Mouse (Mus musculus) layer of hippocampus, postnatal 14 days (tissue): Measurements from ENCODE around the gene Hap1. TPM values are rescaled to one million over a fixed set of nuclear protein-coding genes. Genes with fewer than 3 reads are reported as not detected.
"Not testable (repeated sequence)": the region's sequence is repeated elsewhere in the genome, so short reads cannot be mapped to it uniquely, and the experiment has no call there.

Experiments used
- DNase-seq, 2 experiments: peaks; one replicate each; pipeline ENCODE4 v3.0.0; 2021 to 2022; ENCODE audit warnings: low spot score in 2 of 2, mixed read lengths in 1 of 2
- total RNA-seq, 2 experiments: library from RNA; stranded (reverse); gene quantifications; 2 replicates each; pipeline ENCODE4 v1.2.3; 2021

Gene Hap1
- total RNA-seq, 2 experiments from 2014 or later: 110 to 123 TPM

GRCm38 (mm10) chr11:100360175-100360574, 4.2 kb upstream of the Hap1 start:
- DNase-seq: no peak

GRCm38 (mm10) chr11:100357408-100357807, 1.5 kb upstream of the Hap1 start:
- no peak for DNase-seq

DNA sequence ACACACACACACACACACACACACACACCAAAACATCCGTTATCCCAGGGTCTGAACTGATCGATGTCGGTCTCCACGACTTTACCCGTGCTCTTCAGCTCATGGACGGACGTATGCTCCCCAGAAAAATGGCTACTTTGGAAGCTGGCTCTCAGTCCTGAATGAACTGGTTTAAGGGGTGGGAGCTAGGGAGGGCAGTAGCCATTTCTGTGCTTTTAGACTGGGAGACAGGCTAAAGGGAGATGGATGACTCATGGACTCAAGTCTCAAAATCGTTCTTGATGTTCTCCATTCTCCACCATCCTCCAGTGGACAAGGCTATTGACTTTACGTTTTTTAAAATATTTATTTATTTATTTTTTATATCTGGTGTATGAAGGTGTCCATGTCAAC, 887 bp upstream of the Hap1 start:
- DNase-seq: no peak

DNA sequence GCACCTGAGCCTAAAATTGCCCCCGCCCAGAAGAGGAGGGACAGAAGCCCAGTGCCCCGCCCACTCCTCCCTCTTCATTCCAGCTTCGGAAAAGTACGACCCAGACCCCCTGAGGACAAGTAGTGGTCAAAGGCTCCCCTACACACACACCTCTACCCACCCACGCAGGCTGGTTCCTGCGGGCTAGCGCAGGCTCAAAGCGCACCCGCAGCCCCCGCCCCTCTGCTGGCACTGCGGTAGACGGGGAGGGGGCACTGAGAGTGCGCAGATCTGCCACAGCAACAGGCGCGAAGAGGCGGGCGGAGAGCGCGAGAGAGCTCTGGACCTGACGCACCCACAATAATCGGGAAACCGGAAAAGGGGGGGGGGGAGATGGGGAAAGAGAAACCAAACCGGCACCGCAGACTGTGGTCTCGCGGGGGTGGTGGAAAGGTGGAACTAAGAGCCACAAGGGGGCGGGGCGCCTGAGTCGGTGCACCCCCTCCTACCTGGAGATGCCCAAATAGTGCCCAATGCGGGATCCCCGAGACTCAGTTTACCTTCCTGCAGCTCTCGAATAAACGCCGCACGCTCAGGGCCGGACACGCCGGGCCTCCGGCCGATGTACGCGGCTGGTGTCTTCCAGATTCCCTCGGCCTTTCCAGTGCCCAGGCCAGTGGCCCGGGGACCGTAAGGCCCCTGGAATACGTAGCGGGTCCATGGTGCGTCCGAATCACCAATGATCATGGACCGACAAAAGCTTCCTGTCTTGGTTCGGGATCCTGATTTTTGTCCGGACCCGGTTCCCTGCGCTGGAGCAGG, 577 bp downstream of the Hap1 start:
- DNase-seq: peak; percentile 49 to 50

GRCm38 (mm10) chr11:100352076-100352857, 3.7 kb downstream of the Hap1 start:
- DNase-seq: no peak

GRCm38 (mm10) chr11:100344269-100344668, 11.7 kb downstream of the Hap1 start:
- no peak for DNase-seq

GRCm38 (mm10) chr11:100335731-100336130, 20.2 kb downstream of the Hap1 start:
- DNase-seq: no peak

DNA sequence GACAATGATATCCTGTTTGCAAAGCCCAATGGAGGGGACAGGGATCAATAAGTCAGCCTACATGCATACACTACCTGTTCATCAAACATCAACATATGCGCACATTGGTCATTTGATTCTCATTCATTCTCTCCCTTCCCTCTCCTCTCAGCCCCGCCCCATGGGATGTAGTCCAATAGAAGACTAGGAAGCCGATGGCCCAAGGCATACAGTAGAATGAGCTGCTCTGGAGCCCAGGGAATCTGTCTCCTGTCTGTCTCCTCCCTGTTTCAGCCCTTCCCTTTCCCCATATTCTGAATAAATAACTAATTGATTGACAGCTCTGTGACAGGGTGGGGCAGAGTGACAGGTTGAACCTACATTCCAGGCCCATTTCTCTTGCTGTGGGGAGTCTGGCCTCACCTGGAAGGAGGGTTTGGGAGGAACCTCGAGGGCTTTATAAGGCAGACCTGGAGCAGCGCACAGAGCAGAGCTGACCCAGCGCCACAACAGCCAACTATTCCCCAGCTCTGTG, 21.9 kb downstream of the Hap1 start, which contains the start of gene Gast:
Gene Gast (plus strand): TSS at position 464 of the 514 bp plus-strand sequence.
- no peak for DNase-seq

DNA sequence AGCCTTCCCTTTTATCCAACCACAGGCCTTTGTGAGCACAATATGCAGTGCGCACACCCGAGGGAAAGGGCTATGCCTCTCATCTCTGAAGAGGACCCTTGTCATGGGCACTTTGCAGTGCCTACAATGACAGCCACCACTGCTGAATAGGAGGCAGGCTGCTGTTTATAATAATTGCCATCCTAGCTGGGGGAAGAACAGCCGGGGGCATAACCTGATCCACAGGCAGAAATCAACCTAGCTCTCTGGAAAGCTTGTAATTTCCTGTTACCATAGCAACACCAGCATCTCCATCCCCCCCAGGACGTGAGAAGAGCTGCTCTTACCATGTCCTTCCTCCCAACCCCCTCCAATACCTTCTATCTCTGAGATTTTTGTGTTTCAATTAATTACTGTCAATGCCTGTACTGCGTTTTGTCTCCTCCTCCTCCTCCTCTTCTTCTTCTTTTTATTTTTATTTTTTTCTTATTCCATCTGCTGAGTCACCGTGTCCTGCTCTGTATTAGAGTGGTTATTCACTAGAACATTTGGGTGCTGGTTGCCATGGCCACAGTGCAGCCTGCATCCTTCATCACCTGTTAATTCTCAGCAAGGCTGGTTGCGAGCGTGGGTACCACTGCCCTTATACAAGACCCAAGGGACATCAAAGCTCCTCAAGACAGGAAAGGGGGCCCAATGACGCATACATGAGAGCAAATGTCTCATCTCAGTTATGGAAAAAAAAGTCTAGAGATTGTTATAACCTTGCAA, 23.0 kb downstream of the Hap1 start:
- peak; percentile 54 to 61 for DNase-seq

DNA sequence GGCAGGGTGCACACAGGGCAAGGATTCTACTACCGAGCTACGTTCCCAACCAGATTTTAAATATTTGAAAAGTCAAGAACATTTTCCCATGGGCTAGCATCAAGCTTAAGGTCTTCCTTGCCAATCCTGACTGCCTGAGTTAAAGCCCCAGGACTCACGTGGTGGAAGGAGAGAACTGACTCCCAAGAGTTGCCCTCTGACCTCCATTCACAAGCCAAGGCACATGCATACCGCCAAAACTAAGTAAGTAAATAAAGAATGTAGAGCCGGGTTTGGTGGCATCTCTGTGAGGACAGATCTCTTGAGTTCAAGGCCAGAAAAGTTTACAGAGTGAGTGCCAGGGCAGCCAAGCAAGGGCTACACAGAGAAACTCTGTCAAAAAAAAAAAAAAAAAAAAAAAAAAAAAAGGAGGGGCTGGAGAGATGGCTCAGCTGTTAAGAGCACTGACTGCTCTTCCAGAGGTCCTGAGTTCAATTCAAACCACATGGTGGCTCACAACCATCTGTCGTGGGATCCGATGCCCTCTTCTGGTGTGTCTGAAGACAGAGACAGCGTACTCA, 25.0 kb downstream of the Hap1 start:
- not testable (repeated sequence) for DNase-seq

- DNase-seq: peak in 1 of 2 experiments; percentile 37
These were observed 25.7 kb downstream of the Hap1 start for GRCm38 (mm10) chr11:100330235-100330634.

GRCm38 (mm10) chr11:100327761-100328160, 28.2 kb downstream of the Hap1 start:
- no peak for DNase-seq

GRCm38 (mm10) chr11:100327316-100327715, 28.6 kb downstream of the Hap1 start:
- DNase-seq: no peak

GRCm38 (mm10) chr11:100325062-100325629, 30.8 kb downstream of the Hap1 start:
- no peak for DNase-seq

DNA sequence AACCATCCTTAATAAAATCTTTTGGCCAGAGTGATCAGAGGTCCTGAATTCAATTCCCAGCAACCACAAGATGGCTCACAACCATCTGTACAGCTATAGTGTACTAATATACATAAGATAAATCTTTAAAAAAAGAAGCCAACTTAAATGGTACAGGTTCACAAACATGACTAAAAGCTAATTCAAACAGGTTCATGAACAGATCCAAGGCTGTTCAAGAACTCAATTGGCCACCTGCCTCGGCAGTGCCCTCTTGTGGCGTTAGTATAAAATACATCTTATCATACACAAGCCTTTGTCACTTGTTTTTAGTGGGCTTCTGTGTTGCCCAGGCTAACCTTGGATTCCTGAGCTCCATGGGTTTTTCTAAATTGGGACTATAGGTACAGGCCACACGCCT, 32.4 kb downstream of the Hap1 start:
- peak in 1 of 2 experiments; percentile 78 for DNase-seq

DNA sequence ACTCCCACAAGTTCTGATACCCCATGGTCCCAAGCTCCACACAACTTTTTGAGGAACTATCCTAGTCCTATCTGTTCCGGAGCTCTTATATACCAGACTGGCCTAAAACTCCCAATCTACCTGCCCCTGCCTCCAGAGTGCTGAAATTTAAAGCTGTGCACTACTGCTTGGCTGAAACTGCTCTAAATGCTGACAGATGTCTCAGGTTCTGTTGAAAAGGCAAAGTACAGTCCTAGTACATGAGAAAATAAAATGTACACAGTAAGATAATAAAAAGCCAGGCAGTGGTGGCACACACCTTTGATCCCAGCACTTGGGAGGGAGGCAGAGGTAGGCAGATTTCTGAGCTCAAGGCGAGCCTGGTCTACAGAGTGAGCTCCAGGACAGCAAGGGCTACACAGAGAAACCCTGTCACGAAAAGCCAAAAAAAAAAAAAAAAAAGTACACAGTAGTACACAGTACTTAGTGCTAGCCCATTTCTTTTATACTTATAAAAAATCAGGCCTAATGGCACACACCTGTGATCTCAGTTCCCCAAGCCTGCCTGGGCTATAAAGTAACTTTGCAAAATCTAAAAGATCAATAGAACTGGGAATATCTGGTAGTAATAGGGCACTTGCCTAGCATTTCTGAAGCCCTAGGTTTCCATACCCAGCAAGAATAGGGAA, 33.2 kb downstream of the Hap1 start:
- no peak for DNase-seq

DNA sequence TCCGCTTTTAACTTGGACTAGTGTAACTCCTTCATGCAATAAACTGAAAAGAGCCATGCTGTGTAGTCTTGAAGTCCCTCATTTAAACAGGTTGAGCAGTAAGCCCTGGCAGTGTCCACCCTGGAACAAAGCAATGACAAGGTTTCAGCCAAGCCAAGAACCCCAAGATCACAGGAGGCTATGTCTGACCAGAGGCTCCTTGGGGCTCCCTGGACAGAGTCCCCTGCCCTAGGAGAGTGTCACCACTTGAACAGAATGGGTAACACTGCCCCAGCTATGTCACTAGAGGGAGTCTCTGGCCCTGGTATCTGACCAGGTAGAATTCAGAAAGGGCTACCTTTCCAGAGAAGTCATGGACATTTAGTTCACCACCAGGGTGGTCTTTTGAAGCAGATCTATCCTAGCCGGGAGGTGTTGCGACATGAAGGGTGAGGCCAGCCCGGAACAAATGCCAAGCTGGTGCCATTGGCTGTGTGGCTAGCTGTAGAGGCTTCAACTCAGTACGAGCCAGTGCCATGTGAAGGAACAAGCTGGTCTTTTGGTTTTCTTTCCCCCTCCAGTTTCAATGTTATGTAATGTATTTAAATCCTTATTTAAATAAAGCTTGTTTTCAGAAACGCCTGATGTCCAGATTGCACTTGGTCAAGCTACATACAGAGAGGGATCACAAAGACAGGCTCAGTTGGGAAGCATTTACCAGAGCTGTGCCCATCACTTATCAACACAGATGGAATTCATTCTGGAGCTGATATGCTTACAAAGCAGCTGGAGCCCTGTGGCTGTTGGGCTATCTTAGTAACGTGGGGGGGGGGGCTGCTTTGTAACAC, 34.2 kb downstream of the Hap1 start:
- not testable (repeated sequence) for DNase-seq

DNA sequence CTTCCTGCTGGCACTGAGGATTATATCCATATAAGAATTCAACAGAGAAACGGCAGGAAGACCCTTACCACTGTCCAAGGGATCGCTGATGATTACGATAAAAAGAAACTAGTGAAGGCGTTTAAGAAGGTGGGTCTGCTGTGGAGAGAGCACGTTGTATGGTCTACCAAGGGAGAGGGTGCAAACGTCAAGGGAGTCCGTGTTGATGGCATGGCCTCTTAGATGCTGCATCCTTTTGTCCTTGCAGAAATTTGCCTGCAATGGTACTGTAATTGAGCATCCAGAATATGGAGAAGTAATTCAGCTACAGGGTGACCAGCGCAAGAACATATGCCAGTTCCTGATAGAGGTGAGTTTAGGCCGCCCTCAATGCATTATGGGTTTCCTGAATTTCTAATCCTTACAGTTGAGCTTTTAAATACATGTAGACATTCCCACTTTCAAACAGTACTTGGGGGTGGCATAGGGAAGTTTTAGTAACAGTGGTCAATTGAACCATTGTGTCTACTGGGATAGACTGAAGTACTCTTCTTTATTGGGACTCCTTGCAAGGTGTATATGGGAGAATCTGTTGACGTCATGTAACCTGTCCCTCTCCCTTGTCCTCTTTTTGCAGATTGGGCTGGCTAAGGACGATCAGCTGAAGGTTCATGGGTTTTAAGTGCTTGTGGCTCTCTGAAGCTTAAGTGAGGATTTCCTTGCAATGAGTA, 35.1 kb downstream of the Hap1 start:
- not testable (repeated sequence) for DNase-seq
